Mouse (Mus musculus) spleen, postnatal 10 days (tissue): Measurements from ENCODE around the gene Ttll9.

Experiments
- DNase-seq, 2 experiments: peaks; one replicate each; pipeline ENCODE4 v3.0.0; 2021 to 2022; ENCODE audit warnings: low spot score in 2 of 2

The Ttll9 gene

GRCm38 (mm10) chr2:152941776-152942175, 20.5 kb upstream of the Ttll9 start:
- DNase-seq: no peak

DNA sequence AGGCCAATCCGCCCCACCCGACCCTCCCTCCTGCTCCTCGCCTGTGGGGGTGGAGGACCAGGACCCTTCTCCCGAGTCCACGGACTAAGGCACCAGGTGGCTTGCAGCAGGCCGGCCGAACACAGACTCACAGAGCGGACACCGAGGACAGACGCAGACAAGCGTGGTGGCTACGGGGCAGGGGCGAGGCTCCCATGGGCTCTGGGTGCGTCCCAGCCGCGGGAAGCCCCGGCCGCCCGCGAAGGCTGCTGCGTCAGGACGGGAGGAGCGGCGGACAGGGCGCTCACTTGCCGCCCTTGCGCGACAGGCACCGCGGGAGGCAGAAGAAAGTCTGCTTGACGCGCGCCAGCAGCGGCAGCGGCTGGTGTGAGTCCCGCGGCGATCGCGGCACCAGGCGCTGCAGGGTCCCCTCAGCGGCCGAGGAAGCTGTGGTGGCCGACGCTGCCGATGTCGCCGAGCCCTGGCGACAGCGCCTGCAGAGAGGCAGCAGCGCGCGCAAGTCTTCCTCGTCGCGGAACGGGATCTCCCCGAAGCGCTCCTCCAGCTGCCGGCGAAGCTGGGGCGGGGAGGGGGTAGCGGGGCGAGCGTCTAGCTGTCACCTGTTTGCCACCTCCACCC, 19.3 kb upstream of the Ttll9 start:
- no peak for DNase-seq

GRCm38 (mm10) chr2:152943568-152943967, 18.7 kb upstream of the Ttll9 start:
- DNase-seq: no peak

- DNase-seq: no peak
These were observed 18.3 kb upstream of the Ttll9 start for GRCm38 (mm10) chr2:152944013-152944412.

GRCm38 (mm10) chr2:152947098-152947497, 15.2 kb upstream of the Ttll9 start:
- DNase-seq: no peak

DNA sequence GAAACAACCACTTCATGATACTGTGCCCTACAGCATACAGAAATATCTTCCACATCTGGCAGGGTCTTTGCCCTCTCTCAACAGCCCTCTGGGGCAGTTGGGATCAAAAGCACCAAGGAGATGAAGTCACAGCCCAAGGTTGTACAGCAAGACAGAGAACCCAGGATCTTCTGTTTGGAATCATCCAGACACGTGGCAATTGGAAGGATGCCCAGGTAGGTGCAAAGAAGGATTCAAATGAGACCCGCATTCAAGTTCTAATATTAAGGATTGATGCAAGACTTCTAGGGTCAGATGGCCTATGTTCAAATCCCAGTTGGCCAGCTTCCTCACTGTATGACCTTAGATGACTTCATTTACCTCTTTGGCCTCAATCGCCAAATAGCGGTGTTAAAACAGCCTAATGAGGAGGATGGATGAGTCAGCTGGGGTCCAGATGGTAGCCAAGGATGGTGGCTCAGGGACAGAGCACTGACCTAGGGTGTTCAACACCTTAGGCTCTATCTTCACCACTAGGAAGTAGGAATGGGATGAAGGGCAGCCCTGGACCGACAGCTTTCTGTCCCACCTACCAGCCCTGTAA, 13.8 kb upstream of the Ttll9 start:
- DNase-seq: no peak

DNA sequence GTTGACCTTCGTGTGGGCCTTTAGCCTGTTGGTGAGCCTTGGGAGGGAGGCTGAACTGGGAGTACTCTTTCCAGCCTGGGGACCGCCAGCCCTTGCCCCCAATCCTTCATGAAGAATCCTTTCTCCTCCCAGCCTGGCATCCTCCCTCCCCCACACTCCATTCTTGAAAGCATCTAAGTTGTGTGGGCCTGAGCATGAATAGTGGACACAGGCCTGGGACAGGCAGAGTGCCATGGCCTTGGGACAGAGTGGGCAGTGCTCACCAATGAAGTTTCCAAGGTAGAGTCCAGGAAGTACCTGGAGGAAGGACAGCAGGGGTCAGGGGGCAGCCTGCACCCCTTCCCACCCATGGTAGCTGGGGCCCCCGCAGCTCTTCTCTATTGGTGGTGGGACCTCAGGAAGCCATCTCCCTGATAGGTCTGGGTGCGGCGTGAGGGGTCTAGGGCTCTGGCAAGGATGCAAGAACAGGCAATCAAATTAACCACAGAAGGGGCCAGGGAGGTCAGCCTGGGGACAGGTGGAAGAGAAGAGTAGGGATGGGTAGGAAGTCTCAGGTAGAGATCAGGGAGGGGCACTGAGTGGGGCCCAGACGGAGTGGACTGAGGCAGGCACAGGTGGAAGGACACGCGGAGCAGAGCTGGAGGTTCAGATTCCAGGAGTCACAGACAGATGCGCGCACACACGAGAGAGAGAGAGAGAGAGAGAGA, 11.8 kb upstream of the Ttll9 start:
- no peak for DNase-seq

GRCm38 (mm10) chr2:152951065-152951849, 11.0 kb upstream of the Ttll9 start, which contains the start of gene Dusp15:
Gene Dusp15 (minus strand): TSS chr2:152951698.
- DNase-seq: no peak

DNA sequence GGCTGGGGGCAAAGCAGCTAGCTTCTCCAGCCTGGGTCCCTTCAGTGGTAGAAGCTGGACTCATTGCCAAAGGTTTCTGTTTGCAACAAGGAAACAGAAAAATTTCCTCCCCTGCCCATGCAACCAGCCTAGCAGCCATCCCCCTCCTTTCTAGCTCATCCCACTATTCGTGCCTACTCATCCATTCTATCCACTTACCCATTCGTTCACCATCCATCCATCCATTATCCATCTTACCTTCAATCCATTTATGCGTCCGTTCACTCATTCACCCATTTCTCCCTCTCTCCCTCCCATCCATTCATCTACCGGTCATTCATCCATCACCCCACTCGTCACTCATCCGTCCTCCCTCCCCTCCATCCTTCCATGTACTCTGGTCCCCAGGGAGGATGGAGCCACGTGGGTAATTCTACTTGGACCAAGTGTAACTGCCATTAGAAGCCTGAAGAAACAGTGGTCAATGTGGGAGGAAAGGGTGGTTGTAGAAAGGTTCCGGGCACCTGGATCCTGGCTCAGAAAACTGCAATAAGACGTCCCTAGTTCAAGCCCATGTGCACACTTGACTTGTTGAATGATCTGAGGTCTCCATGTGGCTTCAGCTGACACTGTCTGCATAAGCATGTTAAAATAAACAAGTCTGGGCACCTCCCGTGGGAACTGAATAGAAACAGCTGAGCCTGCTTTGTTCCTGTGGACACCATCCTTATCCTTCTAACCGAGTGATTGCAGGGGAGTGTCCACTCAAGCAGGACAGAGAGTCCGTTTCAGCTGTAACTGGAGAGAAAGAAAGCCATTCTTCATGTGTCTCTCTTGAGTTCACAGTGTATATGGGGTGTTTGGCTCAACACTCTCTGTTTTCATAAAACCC, 10.2 kb upstream of the Ttll9 start:
- DNase-seq: no peak

DNA sequence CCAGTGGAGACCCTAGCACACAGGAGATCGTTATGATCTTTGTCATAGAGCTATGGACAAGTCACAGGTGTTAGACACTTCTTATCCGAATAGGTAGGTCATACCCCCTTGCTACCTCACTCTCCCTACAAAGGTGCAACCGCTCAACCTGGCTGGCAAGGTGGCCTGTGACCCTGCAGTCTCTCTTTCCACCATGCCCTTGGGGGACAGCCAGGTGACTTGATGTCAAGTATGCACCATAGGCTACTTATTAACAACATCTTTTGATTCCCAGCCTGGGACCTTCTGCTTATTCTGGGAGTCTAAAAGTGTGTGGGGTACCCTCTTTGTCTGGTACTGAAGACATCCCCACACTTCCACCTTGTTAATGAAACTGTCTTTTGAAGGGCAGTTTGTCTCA, 4.2 kb upstream of the Ttll9 start:
- DNase-seq: no peak

- no peak for DNase-seq
These were observed 3.3 kb downstream of the Ttll9 start for GRCm38 (mm10) chr2:152965555-152965954.

GRCm38 (mm10) chr2:152976991-152977390, 14.7 kb downstream of the Ttll9 start:
- no peak for DNase-seq

- DNase-seq: no peak
These were observed 23.3 kb downstream of the Ttll9 start for GRCm38 (mm10) chr2:152985582-152985981.

GRCm38 (mm10) chr2:152991529-152991928, 29.2 kb downstream of the Ttll9 start:
- no peak for DNase-seq

GRCm38 (mm10) chr2:152997046-152997445, 34.8 kb downstream of the Ttll9 start:
- no peak for DNase-seq

DNA sequence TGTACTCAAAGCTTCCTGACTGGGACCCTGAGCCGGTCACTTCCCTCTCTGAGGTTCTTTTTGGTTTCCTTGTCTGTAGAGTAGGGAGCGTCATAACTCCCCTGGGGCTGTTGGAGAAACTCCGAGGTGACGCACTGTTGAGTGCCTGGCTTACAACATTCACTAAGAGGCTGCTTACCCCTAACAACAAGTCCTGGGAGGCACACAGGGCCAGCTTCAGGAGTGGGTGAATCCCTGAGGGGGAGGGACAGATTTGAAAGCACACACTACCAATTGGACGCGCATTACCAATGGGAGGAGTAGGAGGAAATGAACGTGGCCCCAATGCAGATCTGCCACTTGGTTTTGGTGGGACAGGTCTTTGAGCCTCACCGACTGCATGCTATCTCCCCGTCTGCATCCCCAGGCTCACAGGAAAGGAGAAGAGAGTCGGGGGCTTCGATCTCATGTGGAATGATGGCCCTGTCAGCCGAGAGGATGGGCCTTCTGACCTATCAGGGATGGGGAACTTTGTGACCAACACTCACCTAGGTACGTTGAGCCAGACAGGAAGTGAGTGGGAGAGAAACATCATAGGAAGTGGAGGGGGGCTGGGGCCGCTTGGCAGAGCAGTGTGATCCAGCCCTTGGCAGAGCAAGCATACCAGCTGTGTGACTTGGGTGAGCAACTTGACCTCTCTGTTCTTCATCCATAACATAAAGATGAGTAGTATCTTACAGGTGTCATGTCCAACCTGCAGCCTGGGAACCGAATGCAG, 40.4 kb downstream of the Ttll9 start:
- no peak for DNase-seq

DNA sequence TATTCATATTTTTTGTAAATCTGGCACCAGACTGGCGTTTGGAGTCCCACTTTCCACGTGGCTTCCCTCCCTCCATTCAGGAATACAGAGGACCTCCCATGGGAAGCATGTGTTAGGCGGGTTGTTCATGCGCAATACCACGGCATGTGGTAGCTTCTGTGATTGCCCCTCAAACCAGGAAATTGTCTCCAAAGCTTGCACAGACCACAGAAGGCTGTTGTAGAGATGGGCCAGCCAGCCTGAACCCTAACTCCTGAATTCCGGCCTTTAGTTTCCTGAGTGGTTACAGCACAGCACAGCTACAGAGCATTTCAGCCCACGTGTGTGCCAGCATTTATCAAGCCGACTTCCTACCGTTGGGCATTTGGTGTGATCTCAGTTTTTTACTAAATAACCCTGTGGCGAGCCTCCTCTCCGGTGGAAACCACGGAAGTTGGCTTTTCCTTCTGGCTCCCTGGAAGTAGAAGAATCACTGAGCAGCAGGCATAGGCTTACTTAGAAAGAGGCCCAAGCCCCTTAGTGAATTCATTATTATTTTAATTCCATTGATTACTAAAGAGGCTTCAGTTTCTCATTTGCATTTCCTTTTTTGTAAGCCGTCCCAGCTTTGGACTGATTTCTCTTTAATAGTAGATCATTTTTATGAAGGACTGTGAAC, 41.5 kb downstream of the Ttll9 start:
- DNase-seq: no peak

DNA sequence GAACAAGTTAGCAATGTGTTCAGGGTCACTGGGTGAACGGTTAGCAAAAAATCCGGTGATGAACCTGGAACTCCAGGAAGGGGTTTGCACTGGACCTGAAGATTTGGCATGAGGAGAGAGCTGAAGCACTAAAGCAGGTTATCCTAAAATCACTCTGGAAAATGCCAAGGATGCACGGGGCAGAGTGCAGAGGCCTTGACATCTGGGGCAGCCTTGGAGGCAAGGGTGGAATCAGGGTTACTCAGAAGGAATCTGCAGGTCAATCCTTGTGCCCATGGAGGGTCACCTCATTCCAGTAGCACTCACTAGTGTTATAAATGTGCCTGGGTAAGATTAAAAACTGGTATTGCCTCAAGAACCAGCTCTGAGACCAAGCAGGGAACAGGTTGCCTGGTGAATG, 43.7 kb downstream of the Ttll9 start:
- DNase-seq: no peak

- DNase-seq: no peak
These were observed 47.1 kb downstream of the Ttll9 start for GRCm38 (mm10) chr2:153009192-153009973.
